Mouse (Mus musculus) ES-E14 (cell line): Measurements from ENCODE around the gene 1520401A03Rik.

Experiments used
- MAFK ChIP-seq: IDR thresholded peaks from 2 replicates; pipeline ENCODE4 v1.6.1; 2014; ENCODE audit warnings: mild to moderate bottlenecking, low read depth, low read length, inconsistent platforms; ENCODE audit not compliant: insufficient read depth
- ZC3H11A ChIP-seq: IDR thresholded peaks from 2 replicates; pipeline ENCODE4 v1.6.1; 2012; ENCODE audit warnings: low read depth, mild to moderate bottlenecking, inconsistent platforms, low read length, borderline replicate concordance

GRCm38 (mm10) chr17:23664556-23665021, 58.0 kb downstream of the 1520401A03Rik start:
- no peak for TF ChIP-seq ZC3H11A
- TF ChIP-seq MAFK, result no peak
